Mouse (Mus musculus): ENCODE measurements around the gene Pctp. TPM values are rescaled to one million over a fixed set of nuclear protein-coding genes. Genes with fewer than 3 reads are reported as not detected.

Gene Pctp
- total RNA-seq, 2 experiments from 2014 or later, result 0.86 to 1.3 TPM

DNA sequence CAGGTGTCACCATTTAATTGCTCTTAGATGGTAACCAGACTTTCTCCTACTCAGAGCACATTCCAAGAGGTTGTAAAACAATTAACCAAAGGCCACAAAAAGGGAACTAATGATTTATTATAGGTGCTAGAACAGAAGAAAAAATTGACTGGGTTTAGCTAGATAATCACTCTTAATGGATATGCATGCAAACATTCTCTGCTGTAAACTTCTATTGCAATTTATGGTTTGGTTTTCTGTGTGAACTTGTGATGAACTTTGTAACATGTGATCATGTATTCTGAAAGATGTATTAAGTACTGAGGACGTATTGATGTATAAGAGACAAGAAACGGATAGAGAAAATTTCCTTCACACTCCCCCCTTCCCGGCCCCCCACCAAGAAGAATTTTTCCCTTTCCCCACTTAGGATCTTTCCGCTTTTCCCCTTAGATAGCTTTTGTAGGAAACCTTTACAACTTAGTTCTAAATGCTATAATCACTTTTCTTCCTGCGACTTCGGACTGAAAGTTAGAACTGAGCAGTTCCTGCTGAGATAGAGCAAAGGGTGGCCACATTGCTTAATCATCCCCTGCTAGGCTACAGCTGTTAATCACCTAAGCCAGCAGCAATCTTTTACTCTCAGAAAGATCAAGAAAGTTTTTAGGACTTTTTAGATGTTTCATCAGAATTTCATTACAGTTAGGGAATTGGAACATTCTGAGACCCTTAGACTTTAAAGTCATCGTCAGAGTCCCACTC is 5.3 kb upstream of the Pctp start:
- no peak for DNase-seq (ENCODE audit: low spot score in 2 of 2)

DNA sequence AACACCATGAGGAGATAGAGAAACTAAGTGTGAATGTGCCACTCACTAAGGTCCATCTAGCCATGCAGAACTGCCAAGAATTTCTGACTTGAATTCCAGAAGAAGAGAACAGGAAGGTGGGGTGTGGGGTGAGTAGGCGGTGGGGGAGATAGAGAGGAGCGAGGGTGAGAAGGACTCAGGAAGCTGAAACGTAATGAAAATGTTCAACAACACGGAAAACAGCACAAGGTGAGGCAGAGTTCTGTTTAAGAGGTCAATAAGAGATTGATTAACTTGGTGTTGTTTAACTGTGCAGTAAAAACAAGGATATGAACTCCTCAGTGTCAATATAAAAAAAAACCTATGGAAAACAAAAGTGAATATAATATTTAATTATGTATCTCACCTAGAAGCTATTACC is 3.4 kb upstream of the Pctp start:
- DNase-seq (ENCODE audit: low spot score in 2 of 2), result no peak

- no peak for DNase-seq (ENCODE audit: low spot score in 2 of 2)
Observed at GRCm38 (mm10) chr11:90003386-90003785, 692 bp upstream of the Pctp start.

GRCm38 (mm10) chr11:90002987-90003348 is 274 bp upstream of the Pctp start:
- no peak for DNase-seq (ENCODE audit: low spot score in 2 of 2)

GRCm38 (mm10) chr11:90001396-90002230 is 1.1 kb downstream of the Pctp start:
- no peak for DNase-seq (ENCODE audit: low spot score in 2 of 2)

DNA sequence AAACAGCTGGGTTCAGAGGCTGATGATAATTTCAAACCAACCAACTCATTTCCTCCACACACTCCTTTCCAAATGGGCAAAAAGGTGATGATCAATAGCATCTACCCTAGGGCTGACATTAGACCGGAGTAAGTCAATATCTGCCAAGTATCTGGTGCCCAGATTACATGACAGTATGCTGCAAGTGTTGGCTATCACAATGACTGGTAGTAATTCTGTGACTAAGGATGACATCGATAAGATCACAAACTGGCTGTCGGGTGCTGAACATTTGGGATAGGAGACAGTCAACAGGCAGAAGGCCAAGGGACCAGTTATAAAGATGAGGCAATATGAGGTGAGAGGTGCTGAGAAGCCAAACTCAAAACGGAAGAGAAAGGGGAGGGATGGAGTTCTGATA is 2.0 kb downstream of the Pctp start:
- no peak for DNase-seq (ENCODE audit: low spot score in 2 of 2)

GRCm38 (mm10) chr11:89998996-89999770 is 3.5 kb downstream of the Pctp start:
- DNase-seq (ENCODE audit: low spot score in 2 of 2), result no peak

DNA sequence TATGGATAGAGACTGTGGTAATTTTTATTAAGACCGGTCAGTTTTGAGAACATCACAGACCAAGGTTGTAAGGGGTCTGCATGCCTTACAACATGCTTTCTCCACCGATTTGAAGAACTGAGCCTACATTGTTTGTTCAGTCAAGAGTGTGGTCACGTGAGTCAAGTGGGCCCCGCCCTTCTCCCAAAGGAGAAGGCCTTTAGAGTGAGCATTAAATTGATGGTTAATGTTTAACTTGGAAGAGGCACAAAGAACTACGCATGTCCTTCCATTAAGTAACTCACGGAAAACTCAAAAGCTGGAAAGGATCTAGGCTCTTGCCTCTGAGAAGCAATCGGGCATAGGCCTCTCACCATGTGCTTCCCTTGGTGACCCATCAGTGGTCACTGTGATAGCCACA is 5.8 kb downstream of the Pctp start:
- no peak for DNase-seq (ENCODE audit: low spot score in 2 of 2)

GRCm38 (mm10) chr11:89996406-89996805 is 6.3 kb downstream of the Pctp start:
- DNase-seq (ENCODE audit: low spot score in 2 of 2), result no peak

DNA sequence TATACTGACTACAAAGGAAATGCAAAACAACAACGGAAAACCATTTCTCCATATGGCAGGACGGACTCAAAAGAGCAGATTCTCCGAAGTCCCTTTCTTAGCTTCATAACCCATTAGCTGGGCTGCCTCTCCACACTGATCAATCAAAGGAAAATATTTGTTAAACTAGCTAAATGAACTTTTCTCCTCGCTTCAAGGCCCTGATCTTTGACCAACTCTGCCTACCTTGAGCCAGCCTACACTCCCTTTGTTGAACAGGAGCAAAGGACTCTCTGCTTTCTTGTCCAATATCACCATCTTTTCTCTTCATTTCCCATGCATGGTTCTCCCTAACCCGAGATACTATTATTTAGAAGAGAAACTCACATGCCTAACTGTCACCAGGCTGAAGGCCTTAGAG is 7.1 kb downstream of the Pctp start:
- no peak for DNase-seq (ENCODE audit: low spot score in 2 of 2)

DNA sequence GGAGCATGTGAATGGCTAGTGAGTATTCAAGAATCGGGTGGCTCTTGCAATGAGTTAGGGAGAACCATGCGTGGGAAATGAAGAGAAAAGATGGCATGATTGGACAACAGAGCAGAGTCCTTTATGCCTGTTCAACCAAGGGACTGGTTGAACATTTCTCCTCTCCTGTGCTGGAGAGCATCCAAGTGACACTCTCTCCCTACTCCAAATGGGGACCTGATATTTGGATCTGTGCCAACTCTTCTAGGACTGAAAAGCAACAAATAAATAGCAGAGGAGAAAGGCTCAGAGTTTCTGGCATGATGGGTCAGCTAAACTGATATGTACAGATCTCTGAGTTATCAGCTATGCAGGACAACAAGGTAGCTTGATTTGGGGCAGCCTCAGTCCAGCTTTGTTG is 8.0 kb downstream of the Pctp start:
- DNase-seq (ENCODE audit: low spot score in 2 of 2), result no peak

DNA sequence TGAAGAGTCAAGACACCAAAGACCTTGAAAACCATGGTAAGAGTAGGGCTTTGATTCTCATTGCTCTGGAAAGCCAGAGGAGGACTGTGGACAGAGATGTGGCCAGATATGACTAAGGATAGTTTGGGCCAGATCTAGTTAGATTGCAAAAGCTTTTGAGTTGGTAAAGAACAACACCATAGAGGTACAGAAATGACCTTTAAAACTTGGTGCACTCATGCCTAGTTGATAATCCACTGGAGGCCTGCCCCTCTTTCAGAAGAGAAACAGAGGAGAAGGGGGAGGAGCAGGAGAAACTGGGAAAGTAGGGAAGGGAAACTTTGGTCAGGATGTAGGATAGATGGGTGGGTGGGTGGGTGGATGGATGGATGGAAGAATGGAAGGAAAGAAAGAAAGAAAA is 11.0 kb downstream of the Pctp start:
- DNase-seq (ENCODE audit: low spot score in 2 of 2), result no peak

DNA sequence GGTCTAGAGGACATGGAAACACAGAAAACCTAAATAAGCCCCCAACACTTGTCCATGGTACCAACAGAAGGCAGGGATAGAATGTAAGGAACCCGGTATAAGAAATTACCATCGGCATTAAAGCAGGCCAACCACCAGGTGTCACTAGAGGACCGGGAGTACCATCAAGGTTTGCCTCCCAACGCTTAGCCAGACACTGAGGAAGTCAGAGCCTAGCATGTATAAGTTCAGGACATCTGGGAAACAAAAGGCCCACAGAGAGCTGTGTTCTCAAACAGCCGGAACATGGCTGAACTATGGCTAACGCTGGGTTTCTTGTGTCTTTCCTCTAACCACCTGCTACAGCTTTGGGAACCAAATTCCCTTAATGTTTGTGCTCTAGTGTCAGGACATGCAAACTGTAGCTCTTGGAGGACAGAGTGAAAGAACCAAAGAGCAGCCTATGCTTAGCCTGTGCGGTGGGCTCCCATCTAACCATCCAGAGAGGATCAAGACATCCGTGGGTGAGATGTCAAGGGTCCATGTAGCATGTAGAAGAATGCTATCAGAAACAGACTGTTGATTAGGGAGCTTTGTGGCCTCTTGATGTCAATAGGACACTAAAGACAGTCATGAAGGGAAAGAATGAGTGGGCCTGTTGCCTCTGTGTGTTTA is 13.6 kb downstream of the Pctp start:
- DNase-seq (ENCODE audit: low spot score in 2 of 2), result peak; percentile 60 to 75

DNA sequence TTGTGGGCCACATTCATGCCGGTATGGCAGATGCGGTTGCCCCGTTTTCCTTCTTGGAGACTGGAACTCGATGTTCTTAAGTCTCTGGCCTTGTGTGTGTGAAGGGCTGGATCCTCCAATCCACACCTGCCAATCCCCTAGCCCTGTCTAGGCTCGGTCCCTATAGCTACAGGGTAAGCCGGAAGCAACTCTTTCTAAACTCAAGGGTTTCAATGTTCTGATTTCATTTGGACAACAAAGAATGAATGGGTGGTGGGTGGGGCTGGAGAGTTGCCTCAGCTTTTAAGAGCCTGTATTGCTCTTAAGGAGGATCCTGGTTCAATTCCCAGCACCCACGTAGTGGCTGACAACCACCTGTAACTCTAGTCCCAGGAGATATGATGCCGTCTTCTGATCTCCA is 16.2 kb downstream of the Pctp start:
- DNase-seq (ENCODE audit: low spot score in 2 of 2), result no peak

- no peak for DNase-seq (ENCODE audit: low spot score in 2 of 2)
Observed at GRCm38 (mm10) chr11:89985200-89986187, 17.2 kb downstream of the Pctp start.

- no peak for DNase-seq (ENCODE audit: low spot score in 2 of 2)
Observed at GRCm38 (mm10) chr11:89984436-89984835, 18.3 kb downstream of the Pctp start.

GRCm38 (mm10) chr11:89982918-89983317 is 19.8 kb downstream of the Pctp start:
- DNase-seq (ENCODE audit: low spot score in 2 of 2), result no peak

DNA sequence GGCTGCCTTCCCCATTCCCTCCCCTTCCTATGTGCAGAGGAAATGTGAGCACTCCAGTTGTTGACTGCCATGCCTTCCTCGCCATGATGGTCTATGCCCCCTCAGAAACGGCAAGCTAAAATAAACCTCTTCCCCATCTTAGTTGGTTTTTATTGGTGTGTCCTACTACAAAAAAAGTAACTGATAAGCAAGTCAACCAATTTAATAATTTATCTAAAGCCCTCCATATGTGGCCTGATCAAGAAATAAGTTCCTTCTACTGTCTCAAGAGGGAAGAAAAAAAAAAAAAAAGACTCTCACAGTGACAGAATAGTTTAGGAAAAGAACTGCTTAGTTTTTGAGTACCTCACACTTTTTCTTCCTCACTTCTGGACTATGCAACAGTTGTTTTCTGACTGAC is 22.6 kb downstream of the Pctp start:
- no peak for DNase-seq (ENCODE audit: low spot score in 2 of 2)

GRCm38 (mm10) chr11:89978914-89979818 is 23.5 kb downstream of the Pctp start:
- no peak for DNase-seq (ENCODE audit: low spot score in 2 of 2)

Data from left cerebral cortex, adult 18-20 months (tissue).